Mouse (Mus musculus) limb, embryonic 14.5 days (tissue): ENCODE data around the gene Man2b2. TPM values are rescaled to one million over a fixed set of nuclear protein-coding genes. Genes with fewer than 3 reads are reported as not detected.
A peak's percentile ranks its signal among the peaks of the same experiment; 100 is the strongest.

Experiments used
- ATAC-seq: fragments of 200-750 bp; cut with Nextera tagmentation; 2 replicates; pipeline ENCODE4 v1.8.0; 2017; ENCODE audit warnings: low read depth, moderate number of reproducible peaks, moderate TSS enrichment; ENCODE audit not compliant: low FRiP score
- DNase-seq: peaks from one replicate; pipeline ENCODE4 v3.0.0-alpha.2; 2015; ENCODE audit warnings: low spot score
- H3K27ac ChIP-seq: fragments of 300-500 bp; sonication (generic); replicated peaks from 2 replicates; pipeline ENCODE4 v1.5.1; 2014; ENCODE audit warnings: low read depth, mild to moderate bottlenecking, low read length, moderate library complexity, mixed read lengths
- H3K27me3 ChIP-seq: fragments of 300-500 bp; sonication (generic); 2 replicates; pipeline ENCODE4 v1.6.1; 2014; ENCODE audit warnings: low read length, mixed read lengths; ENCODE audit not compliant: control insufficient read depth, insufficient read depth
- H3K36me3 ChIP-seq: fragments of 300-500 bp; sonication (generic); 2 replicates; pipeline ENCODE4 v1.6.1; 2014; ENCODE audit warnings: mild to moderate bottlenecking, low read length, moderate library complexity, mixed read lengths; ENCODE audit not compliant: control insufficient read depth, insufficient read depth
- H3K4me1 ChIP-seq: fragments of 300-500 bp; sonication (generic); 2 replicates; pipeline ENCODE4 v1.6.1; 2014; ENCODE audit warnings: antibody characterized with exemption, low read length, mixed read lengths; ENCODE audit not compliant: control insufficient read depth, insufficient read depth
- H3K4me2 ChIP-seq: fragments of 300-500 bp; sonication (generic); replicated peaks from 2 replicates; pipeline ENCODE4 v1.6.1; 2014; ENCODE audit warnings: low read depth, mild to moderate bottlenecking, low read length, moderate library complexity; ENCODE audit not compliant: severe bottlenecking
- H3K4me3 ChIP-seq: fragments of 300-500 bp; sonication (generic); replicated peaks from 2 replicates; pipeline ENCODE4 v1.5.1; 2014; ENCODE audit warnings: low read length
- H3K9ac ChIP-seq: fragments of 300-500 bp; sonication (generic); 2 replicates; pipeline ENCODE4 v1.6.1; 2014; ENCODE audit warnings: mild to moderate bottlenecking, low read depth, low read length, moderate library complexity; ENCODE audit not compliant: severe bottlenecking
- H3K9me3 ChIP-seq: fragments of 300-500 bp; sonication (generic); 2 replicates; pipeline ENCODE4 v1.6.1; 2016; ENCODE audit warnings: low read length; ENCODE audit not compliant: control insufficient read depth
- POLR2A ChIP-seq: fragments of 200-500 bp; IDR thresholded peaks from 2 replicates; pipeline ENCODE4 v1.8.0; 2012; ENCODE audit warnings: inconsistent platforms, mild to moderate bottlenecking, moderate library complexity, borderline replicate concordance; ENCODE audit not compliant: insufficient read depth, insufficient read length; ENCODE audit errors: extremely low read depth
- WGBS: fragments of 180-500 bp; shearing (Covaris S2); extraction: QIAGEN DNeasy Blood & Tissue Kit; methylation state at CpG from one replicate; pipeline ENCODE4 v1.1.7; 2014; 5-methylcytosine and 5-hydroxymethylcytosine counted together
- polyA plus RNA-seq, 2 experiments: library from polyadenylated mRNA; depleted of rRNA in 1 of 2; stranded (reverse) in 1 of 2; unstranded in 1 of 2; fragments of >200 nt; fragmentation: Nextera tagmentation in 1 of 2; extraction: Ambion mirVana in 1 of 2; gene quantifications; 2 replicates each; pipeline versions ENCODE4 v1.2.1 to v1.2.3; 2012 to 2014

Man2b2 gene
- polyA plus RNA-seq, 2 experiments, result 16.5 to 24.2 TPM

DNA sequence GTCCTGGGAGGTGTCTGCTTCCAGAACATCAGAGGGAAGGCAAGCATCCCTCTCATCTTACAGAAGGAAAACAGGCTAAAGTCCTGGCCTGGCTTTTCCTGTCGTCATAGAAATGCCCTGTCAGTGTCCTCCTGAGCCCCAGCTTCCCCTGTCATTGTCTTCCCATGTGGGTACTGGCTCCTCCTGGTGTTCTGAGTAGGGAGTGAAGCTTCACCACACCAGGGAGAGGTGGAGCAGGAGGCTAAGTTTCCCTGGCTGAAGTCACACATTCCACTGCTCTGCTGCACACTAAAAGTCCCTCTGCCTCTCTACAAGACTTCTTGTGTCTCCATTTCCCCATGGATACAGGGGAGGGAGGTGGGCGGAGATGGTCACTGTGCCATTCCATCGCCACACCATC, 12.7 kb downstream of the Man2b2 start:
- Histone ChIP-seq H3K9me3 (no peaks in the 10 kb centered on the region), H3K4me3 (no peak overlapping the region), H3K27me3 (no peaks in the 10 kb centered on the region), H3K9ac (no peak overlapping the region), H3K36me3 (no peaks in the 10 kb centered on the region), H3K4me1 (no peaks in the 10 kb centered on the region), H3K27ac (no peak overlapping the region), H3K4me2 (no peak overlapping the region)
- DNase-seq (no peak), ATAC-seq (no peak)
- 67% methylated on average over 3 of the region's 3 CpGs for WGBS
- TF ChIP-seq POLR2A, result no peak

DNA sequence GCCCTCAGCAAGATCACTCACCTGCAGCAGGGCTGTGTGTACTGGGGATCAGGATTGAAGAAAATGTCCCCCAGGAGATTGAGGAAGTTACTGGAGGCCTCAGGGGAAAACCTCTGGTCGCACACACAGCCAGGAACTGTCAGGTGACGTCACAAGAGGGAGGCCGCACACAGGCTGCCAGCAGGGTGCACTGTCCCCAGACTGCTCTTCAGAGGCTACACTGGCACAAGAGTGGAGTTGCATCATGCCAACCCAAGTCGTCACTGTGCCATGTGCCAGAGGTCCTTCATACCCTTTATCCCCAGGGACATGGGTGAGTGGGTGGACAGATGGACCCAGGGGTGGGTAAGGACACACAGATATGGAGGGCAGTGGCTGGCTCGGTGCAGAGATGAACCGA, 15.9 kb downstream of the Man2b2 start:
- H3K27me3 ChIP-seq, result no peaks in the 10 kb centered on the region
- H3K27ac ChIP-seq, result no peak overlapping the region
- no peak for DNase-seq
- no peak overlapping the region for H3K9ac ChIP-seq
- no peaks in the 10 kb centered on the region for H3K9me3 ChIP-seq
- no peaks in the 10 kb centered on the region for H3K36me3 ChIP-seq
- H3K4me1 ChIP-seq, result no peaks in the 10 kb centered on the region
- no peak for ATAC-seq
- 87% methylated on average over 5 of the region's 6 CpGs for WGBS
- TF ChIP-seq POLR2A, result no peak
- no peak overlapping the region for H3K4me2 ChIP-seq
- no peak overlapping the region for H3K4me3 ChIP-seq

DNA sequence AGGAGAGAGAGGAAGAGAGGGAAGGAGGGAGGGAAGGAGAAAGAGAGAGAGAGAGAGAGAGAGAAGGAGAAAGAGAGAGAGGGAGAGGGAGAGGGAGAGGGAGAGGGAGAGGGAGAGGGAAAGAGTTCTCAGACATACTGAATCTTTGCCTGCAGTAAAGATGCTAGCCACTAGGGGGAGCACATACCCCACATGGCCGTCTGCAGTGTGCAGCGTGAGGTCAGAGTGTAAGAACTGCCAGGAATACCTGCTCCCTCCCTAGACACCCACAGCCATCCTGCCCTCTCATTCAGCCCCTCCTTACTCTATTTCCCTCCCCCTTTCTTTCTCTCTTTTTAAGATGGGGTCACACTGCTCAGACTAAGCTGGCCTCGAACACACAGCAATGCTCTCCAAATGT, 19.0 kb downstream of the Man2b2 start:
- no peaks in the 10 kb centered on the region for H3K4me1 ChIP-seq
- 28% methylated on average over 3 of the region's 3 CpGs for WGBS
- no peaks in the 10 kb centered on the region for H3K9me3 ChIP-seq
- H3K4me2 ChIP-seq, result no peak overlapping the region
- no peak overlapping the region for H3K27ac ChIP-seq
- TF ChIP-seq POLR2A, result no peak
- ATAC-seq (no peak), DNase-seq (peak; percentile 56)
- H3K4me3 ChIP-seq, result no peak overlapping the region
- no peaks in the 10 kb centered on the region for H3K27me3 ChIP-seq
- no peaks in the 10 kb centered on the region for H3K36me3 ChIP-seq
- H3K9ac ChIP-seq, result no peak overlapping the region

DNA sequence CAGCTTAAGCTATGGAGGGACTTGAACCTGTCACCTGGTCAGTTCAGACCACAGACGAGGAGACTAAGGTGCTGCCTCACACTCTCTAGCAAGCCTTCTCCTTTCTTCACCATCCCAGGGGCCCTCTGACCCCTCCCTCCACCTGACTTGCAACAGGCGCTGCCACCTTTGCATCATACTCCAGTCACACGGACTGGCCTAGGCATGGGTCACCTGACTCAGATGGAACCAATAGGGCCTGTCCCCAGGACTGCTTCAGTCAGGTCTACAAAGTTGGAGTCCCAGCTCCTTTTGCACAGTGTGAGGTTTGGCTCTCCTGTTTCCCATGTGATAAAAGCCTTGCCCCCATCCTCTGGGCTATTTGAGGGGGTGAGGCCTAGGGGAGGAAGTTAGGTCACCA, 19.8 kb downstream of the Man2b2 start:
- Histone ChIP-seq H3K36me3 (no peaks in the 10 kb centered on the region), H3K9me3 (no peaks in the 10 kb centered on the region), H3K4me2 (no peak overlapping the region), H3K27me3 (no peaks in the 10 kb centered on the region), H3K4me1 (no peaks in the 10 kb centered on the region), H3K27ac (no peak overlapping the region), H3K9ac (no peak overlapping the region), H3K4me3 (no peak overlapping the region)
- DNase-seq (no peak), ATAC-seq (no peak)
- TF ChIP-seq POLR2A, result no peak
- WGBS, result 55% methylated on average over 3 of the region's 3 CpGs

DNA sequence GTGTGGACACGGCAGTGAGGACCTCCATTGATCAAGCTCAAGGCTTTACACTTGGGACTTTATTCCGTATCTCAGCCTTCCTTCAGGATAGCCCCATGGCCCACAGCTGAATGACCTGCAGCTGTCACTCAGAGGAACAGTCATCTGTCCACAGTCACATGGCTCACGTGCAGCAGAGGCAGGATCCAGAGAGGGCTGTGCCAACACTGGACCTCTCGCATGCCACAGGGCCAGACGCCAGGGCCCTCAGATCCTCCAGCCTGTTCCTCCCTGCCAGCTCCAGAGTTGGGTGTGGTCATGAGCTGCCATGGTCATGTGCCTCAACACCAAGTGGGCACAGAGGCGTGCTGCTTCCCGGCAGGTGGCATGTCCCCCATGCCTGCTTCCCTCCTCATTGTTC, 21.3 kb downstream of the Man2b2 start:
- H3K9ac ChIP-seq, result no peak overlapping the region
- no peak overlapping the region for H3K4me2 ChIP-seq
- TF ChIP-seq POLR2A, result no peak
- 91% methylated on average over 7 of the region's 7 CpGs for WGBS
- no peak overlapping the region for H3K27ac ChIP-seq
- no peaks in the 10 kb centered on the region for H3K36me3 ChIP-seq
- no peak for DNase-seq
- no peaks in the 10 kb centered on the region for H3K27me3 ChIP-seq
- H3K9me3 ChIP-seq, result no peaks in the 10 kb centered on the region
- no peak overlapping the region for H3K4me3 ChIP-seq
- ATAC-seq, result no peak
- H3K4me1 ChIP-seq, result no peaks in the 10 kb centered on the region

DNA sequence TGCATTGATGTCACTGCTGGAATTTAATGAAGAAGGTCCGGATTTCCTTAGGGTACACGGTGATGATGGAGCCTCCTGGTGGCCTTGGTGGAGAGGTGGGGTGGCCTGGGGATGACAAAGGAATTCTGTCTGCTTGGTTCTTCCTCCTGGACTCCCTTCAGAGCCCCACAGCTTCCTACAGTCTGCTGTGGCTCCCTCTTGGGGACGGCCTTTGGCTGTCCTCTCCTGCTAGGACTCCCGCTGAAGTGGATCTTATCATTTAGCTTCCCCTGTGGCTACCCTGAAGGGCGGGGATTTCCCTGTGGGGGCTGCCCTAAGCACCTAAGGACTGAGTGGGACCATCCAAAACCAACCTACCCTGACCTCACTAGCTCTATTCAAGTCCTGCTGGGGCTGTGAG, 23.3 kb downstream of the Man2b2 start:
- WGBS, result 28% methylated on average over 5 of the region's 5 CpGs
- ATAC-seq (no peak), DNase-seq (no peak)
- no peaks in the 10 kb centered on the region for H3K9me3 ChIP-seq
- no peaks in the 10 kb centered on the region for H3K36me3 ChIP-seq
- H3K4me3 ChIP-seq, result no peak overlapping the region
- H3K4me1 ChIP-seq, result no peaks in the 10 kb centered on the region
- H3K27me3 ChIP-seq, result no peaks in the 10 kb centered on the region
- no peak overlapping the region for H3K4me2 ChIP-seq
- H3K9ac ChIP-seq, result no peak overlapping the region
- no peak for TF ChIP-seq POLR2A
- H3K27ac ChIP-seq, result no peak overlapping the region
